Mouse (Mus musculus) embryonic stem cell, embryonic (primary cell): ENCODE measurements at regions not wholly inside any gene's neighbourhood (a gene's known extent, or its start where the extent isn't known, plus 50 kb on each side); places are given as distances from the start of the nearest gene placed in this dataset.
"Not testable (repeated sequence)": the region's sequence is repeated elsewhere in the genome, so short reads cannot be mapped to it uniquely, and the experiment has no call there.

ENCODE experiments used
- CTCF ChIA-PET, 4 experiments: fragments of 300-600 bp in 2 of 4; fragments of 350-600 bp in 2 of 4; sonication (Branson Sonifier 250); formaldehyde crosslinking; loops; one replicate each; lab custom pipeline; 2022; ENCODE audit warnings: inconsistent platforms in 2 of 4; lab: Charles Lee
- POLR2A ChIA-PET, 4 experiments: fragments of 300-600 bp in 2 of 4; fragments of 350-600 bp in 2 of 4; sonication (Branson Sonifier 250); formaldehyde crosslinking; loops; one replicate each; lab custom pipeline; 2022; ENCODE audit warnings: antibody characterized with exemption in 4 of 4, inconsistent platforms in 1 of 4; lab: Charles Lee

GRCm38 (mm10) chr9:3116311-3116710 lies 79.6 kb downstream of the Gm10715 start:
- CTCF ChIA-PET = not testable (repeated sequence)
- POLR2A ChIA-PET = interaction anchor here in 1 of 4 experiments (0.9 kb wide), 1 partner anchor 13 kb away, joined by 8 read pairs; no protein-coding TSS in a partner anchor

GRCm38 (mm10) chr9:3161181-3161580 lies 124.5 kb downstream of the Gm10715 start:
- ChIA-PET CTCF (no interaction called here), POLR2A (no interaction called here)

DNA sequence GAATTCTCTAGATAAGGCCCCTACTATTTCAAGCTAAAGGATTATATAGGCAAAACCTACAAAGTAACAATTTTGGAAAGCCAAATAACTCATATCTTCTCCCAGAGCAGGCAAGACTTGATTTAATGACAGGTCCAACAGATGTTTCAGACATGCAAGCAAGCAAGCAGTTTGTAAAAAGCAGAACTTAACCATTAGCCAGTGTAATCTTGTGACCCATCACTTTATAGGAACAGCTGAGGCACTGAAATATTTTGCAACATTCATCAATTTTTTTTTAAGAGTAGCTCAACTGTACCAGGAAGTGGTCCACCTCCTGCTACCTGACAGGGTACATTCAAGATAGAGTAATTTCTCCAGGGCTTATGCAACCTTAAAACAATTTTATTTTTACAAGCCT lies 147.7 kb downstream of the Gm10715 start:
- ChIA-PET POLR2A (interaction anchor here in 1 of 4 experiments (1.1 kb wide), 1 partner anchor 15 kb away, joined by 3 read pairs; no protein-coding TSS in a partner anchor), CTCF (no interaction called here)

GRCm38 (mm10) chr9:3199151-3200018 lies 135.6 kb upstream of the Alkbh8 start:
- CTCF ChIA-PET = no interaction called here
- POLR2A ChIA-PET = interaction anchor here in 2 of 4 experiments (0.8 to 1.1 kb wide), 5 partner anchors 13 to 148 kb away, joined by 3 read pairs; no protein-coding TSS in a partner anchor

DNA sequence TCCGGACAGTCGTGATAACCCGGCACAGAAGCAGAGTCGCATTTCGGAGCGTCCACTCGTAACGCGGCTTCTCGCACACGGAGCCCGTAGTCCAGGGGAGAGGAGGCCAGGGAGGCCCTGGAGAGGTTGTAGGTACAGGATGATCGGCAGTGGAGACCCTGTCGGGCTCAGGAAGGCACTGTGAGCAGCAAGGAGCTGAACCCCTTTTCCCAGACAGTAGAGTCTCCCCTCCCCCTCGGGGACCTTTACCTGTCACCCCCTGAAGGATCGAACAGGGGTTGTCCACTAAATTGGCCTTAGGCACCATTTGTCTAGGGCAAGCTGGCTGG lies 135.0 kb upstream of the Alkbh8 start:
- POLR2A ChIA-PET = interaction anchor here in 2 of 4 experiments (0.8 to 1.1 kb wide), 4 partner anchors 15 to 148 kb away, joined by 3 read pairs; no protein-coding TSS in a partner anchor
- CTCF ChIA-PET = not testable (repeated sequence)

DNA sequence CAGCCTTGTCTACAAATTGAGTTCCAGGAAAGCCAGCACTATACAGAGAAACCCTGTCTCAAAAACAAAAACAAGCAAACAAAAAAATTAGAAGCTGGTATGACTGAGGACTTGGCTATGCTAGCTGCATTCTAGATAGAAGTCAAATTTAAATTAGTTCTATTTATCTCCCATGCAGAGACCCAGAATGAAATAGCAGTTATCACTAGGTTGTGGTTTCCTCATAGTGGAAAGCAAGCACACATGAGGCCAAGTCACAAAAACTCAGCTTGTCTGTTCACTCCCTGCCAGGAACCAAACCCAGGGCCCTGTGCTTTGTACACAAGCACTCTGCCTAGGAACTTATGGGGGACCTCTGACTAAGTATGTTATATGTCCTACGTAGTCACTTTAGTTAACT lies 126.8 kb upstream of the Alkbh8 start:
- POLR2A ChIA-PET, CTCF ChIA-PET: not testable (repeated sequence)

GRCm38 (mm10) chr9:3258396-3259300 lies 76.3 kb upstream of the Alkbh8 start:
- ChIA-PET CTCF (no interaction called here), POLR2A (no interaction called here)

DNA sequence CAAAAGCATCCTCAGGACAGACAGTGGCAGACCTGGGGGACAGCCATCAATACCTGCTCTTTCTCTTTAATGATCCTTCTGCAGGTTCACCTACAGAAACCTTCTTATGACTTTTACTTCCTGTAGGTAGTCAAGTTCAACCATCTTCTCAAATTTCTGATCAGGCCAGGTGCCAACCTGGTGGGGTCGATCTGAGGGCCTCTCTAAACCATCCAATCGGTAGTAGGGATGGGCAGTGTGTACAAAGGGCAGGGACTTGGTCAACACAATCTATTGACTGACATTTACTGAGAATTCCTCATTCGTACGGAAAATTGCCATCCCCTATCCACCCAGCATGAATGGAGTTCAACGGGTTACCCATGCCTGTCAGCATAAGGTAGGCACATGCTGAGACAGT lies 74.8 kb upstream of the Alkbh8 start:
- CTCF ChIA-PET = no interaction called here

GRCm38 (mm10) chr9:3260860-3261259 lies 74.1 kb upstream of the Alkbh8 start:
- ChIA-PET POLR2A (no interaction called here), CTCF (no interaction called here)

More for the DNA sequence above, 74.8 kb upstream of the Alkbh8 start:
- POLR2A ChIA-PET = no interaction called here

GRCm38 (mm10) chr9:3264467-3264866 lies 70.5 kb upstream of the Alkbh8 start:
- CTCF ChIA-PET = no interaction called here
- POLR2A ChIA-PET = no interaction called here

- CTCF ChIA-PET, POLR2A ChIA-PET: not testable (repeated sequence)
These were observed 54.4 kb upstream of the Alkbh8 start for GRCm38 (mm10) chr9:3280496-3280895.

- POLR2A ChIA-PET, CTCF ChIA-PET: not testable (repeated sequence)
These were observed 53.0 kb upstream of the Alkbh8 start for GRCm38 (mm10) chr9:3281906-3282305.

- CTCF ChIA-PET = not testable (repeated sequence)
These were observed 51.6 kb upstream of the Alkbh8 start for GRCm38 (mm10) chr9:3283381-3283780.

More at GRCm38 (mm10) chr9:3283381-3283780, 51.6 kb upstream of the Alkbh8 start:
- POLR2A ChIA-PET = not testable (repeated sequence)
